Mouse (Mus musculus) embryo, embryonic 11.5 days (tissue): ENCODE results near the gene Sprr3.
"Not testable (repeated sequence)": the region's sequence is repeated elsewhere in the genome, so short reads cannot be mapped to it uniquely, and the experiment has no call there.

Experiments used
- DNase-seq: peaks from one replicate; pipeline ENCODE4 v3.0.0-alpha.2; 2012; ENCODE audit warnings: low read depth, low spot score

Sprr3 gene

DNA sequence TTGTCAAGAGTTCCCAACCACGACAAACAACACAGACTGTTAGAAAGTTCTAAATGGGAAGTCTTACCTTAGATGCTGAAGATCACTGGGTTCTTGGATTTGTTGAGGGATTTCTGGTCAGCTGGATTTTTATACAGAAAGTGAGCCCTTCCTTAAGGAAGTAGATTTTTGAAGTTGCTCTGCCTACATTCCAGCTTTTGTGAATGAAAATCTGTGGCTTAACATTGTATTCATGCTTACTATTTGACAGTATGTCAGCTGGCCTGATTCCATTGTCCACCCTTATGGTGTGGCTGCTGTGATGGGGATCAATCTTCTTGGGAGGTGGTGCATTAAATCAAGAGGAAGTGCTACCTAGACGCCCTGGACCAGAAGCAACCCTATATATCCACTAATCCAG lies at the start of gene Sprr3:
TSS of gene Sprr3 (minus strand) at position 101 of the 400 bp plus-strand sequence.
- DNase-seq, result no peak

DNA sequence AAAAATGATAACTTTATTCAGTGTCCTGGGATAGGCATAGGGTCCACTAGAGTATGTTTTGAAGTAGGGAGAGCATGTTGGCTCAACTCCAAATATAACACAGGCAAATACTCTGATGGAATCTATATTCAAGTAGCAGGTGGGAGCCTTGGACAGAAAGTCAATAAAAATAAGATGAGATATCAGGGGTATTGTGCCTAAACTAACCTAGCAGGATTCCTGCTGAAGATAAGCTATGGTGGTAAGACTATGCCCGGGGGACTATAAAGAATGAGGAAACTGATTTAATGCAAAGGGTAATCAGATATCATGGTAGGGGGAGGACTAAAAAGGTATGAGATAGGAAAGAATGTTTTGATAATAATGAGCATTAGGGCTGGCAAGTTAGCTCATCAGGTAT lies 49.7 kb upstream of the Sprr3 start:
- DNase-seq, result no peak

DNA sequence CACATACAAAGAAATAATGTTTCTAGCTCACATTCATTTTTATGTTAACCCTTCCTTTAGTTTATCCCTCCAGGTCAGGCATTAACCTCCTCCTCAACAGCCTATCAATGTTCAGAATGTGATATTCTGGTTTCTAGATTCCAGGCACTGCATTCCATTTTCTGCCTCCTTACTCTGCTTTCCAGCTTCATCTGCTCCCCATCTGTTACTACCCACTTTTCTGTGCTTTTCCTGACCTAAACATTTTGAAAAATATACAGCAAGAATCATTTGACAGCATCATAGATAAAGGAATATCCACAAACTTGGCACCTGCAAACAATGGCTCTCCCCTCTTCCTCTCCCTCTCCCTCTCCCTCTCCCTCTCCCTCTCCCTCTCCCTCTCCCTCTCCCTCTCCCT lies 45.0 kb upstream of the Sprr3 start:
- DNase-seq, result no peak

DNA sequence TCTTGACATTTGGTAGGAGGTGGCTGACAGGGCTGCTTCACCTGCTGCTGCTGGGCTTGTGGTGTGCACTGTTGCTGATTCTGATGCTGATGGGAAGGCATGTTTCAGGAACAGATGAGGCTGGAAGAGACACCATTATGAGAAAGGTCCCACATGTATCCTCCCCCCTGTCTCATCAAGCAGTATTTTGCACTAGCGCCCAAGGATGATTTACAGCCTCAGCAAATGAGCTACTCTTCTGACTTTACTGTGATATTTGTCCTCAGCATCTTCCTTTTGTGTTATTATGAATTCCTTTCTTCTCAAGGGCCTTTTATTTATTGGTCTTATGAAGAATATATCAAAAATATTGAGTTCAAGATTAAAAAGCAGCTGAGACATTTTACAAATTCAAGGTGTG lies 41.9 kb upstream of the Sprr3 start, which contains the start of gene Sprr4:
TSS of gene Sprr4 (minus strand) at position 101 of the 400 bp plus-strand sequence.
- DNase-seq, result no peak

DNA sequence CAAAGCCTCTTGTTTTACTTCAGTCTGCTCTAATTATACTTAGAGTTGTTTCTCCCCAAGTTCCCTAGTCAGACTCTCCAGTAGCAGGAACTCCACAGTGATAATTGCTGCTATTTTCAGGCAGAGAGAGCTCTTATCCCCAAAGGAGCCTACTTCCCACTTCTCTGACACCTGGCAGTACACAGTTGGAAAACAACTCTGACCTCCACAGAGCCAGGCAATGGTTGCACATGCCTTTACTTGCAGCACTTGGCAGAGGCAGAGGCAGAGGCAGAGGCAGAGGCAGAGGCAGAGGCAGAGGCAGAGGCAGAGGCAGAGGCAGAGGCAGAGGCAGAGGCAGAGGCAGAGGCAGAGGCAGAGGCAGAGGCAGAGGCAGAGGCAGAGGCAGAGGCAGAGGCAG lies 31.7 kb upstream of the Sprr3 start:
- DNase-seq, result not testable (repeated sequence)

DNA sequence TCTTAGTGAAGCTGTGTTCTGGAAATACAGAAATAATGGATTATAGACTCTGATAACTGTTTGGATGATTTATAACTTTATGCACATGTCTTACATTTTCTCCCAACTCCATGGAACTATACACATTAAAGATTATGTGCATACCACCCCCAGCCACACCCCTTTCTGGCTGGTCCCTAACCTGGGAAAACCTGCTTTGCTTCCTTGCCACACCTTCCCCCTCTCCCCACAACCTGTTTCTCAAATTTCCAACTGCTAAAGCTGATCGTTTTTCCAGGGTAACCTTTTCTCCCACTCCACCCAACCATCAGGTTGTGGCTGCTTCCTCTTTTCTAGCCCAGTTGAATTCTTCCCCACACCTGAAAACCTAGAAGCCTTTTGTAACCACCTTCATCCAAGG lies 27.8 kb upstream of the Sprr3 start:
- no peak for DNase-seq

DNA sequence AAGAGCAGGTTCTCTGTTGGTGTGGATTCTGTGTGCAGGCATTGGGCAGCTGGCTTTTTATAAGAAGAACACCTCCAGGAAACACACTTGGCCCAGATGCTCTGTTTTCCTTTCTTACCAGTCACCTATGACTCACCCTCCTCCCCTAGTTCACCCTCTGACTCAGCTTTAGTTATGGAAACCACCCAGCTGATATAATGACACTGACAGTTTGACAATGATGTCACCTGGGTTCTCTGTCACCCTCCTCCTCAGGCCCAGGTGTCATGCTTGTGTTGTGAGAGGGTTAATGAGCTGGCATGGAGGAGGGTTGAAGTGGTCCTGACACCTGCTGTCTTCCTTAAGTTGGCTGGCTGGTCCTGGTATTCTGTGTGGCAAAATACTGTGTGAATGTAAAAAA lies 27.3 kb upstream of the Sprr3 start, which contains the start of gene Sprr1a:
TSS of gene Sprr1a (minus strand) at position 33 of the 400 bp plus-strand sequence.
- no peak for DNase-seq

DNA sequence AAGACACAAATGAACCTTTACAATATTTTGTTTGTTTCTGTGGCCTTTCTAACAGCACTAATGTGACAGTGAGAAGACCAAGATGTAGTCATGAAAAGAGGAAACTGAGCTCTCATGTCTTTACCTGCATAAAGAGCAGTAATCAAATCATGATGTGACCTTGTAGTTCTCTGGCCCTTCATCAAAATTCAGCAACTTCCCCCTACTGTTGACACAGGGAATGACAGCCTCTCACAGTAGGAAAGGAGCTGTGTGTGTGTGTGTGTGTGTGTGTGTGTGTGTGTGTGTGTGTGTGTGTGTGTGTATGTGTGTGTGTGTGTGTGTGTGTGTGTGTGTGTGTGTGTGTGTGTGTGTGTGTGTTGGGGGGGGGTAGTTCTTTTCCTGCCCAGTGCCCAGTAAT lies 22.7 kb upstream of the Sprr3 start:
- peak; percentile 1 for DNase-seq

DNA sequence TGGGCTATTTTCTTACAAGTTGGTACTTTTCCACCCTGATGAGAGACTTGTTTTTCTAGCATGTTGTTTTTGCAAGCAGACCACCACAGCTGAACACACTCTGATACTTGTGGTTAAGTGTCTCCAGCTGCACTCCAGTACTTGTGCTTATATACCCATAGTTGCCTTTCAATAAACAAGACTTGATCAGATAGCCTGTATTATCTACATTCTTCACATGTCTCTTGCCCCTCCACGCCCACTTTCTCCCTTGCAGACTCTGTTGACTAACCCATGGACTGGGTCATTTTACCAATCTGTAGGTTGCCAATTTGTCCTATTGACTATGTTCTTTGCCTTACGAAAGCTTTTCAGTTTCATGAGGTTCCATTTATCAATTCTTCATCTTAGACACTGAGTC lies 11.6 kb upstream of the Sprr3 start:
- DNase-seq, result no peak

DNA sequence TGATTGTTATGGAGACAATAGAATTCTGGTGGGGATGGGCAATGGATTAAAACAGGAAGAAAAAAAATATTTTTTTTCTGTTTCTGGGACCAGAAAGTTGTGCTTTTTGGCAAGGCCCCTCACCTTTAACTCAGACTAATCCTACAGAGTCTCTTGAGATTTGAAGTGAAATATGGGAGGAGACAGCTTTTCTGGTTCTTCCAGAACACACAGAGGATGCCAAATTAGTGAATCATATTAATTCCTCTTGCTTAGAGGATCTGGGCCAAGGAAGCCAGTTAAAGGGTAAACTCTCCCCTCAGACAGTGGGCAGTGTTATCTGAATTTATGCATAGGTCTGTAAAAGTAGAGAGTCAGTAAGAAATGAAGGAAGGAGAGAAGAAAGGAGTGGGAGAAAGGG lies 8.9 kb upstream of the Sprr3 start:
- no peak for DNase-seq

DNA sequence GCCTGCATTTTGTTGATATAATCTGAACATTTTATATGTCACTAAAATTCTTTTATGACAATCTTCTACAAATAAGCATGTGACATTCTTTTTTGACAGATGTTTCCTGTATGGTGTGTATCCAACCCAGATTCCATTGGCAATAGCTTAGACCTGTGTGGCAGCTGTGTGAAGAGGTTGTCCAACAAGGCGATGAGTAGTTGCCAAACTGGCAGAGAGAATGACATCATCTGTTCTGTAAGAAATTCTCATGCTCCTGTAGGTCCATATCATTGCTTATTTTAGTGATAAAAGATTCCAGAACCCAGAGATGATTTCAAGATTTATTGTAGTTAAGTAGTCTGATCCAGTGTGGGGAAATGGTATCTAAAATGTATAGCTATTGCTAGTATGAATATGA lies 8.1 kb upstream of the Sprr3 start:
- no peak for DNase-seq

DNA sequence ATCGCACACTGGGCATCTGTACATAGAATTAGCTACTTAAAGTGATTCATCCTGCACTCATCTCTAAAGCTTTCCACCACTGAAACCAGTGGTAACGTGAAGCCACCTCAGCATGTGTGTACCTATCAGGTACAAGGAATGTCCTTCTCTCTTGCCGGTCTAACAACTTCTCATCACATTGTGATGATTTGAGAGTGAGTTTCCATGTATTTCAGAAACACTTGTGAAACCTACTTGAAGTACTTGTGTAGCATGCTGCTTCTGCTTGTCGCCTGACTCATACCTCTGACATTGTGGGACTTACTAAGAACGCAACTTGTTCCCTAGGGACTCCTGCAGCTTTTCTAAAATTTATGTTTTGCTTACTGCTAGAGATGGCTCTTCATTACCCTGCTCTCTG lies 3.4 kb downstream of the Sprr3 start:
- no peak for DNase-seq

DNA sequence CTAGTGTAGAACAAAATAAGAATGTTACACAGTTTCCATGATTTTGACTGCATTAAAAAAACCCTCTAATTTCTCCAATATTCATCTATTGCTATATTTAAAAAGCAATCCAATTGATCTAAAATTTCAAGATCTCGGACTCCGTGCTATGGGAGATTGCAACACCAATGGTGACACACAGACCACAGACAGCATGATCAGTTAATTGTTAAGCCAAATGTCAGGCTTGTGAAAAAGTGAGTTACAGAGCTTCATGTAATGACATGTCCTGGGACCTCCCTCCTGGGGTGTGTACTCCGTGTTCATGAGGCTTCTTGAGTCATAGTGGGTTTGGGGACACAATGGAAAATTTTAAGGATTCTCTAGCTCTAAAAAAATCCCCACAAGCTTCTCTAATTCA lies 18.3 kb downstream of the Sprr3 start:
- no peak for DNase-seq

DNA sequence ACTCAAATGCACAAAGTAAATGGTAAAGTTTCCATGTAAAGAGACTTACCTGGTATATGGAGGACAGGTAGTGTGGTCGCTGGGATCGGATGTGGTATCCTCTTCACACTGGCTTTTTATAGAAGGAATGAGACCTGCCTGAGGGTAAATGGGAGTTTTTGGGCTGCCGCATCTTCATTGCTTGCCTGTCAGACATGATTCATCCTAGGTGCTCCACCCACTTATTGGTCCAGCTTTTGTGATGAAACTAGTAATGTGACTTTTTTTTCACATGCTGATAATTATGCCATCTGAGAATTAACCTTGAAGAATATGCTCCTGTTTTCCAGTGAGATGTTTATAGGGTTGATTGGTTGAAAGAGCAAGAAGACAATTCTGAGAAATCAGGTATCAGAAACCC lies 19.8 kb downstream of the Sprr3 start, which contains the start of gene Sprr1b:
TSS of gene Sprr1b (minus strand) at position 101 of the 400 bp plus-strand sequence.
- no peak for DNase-seq

DNA sequence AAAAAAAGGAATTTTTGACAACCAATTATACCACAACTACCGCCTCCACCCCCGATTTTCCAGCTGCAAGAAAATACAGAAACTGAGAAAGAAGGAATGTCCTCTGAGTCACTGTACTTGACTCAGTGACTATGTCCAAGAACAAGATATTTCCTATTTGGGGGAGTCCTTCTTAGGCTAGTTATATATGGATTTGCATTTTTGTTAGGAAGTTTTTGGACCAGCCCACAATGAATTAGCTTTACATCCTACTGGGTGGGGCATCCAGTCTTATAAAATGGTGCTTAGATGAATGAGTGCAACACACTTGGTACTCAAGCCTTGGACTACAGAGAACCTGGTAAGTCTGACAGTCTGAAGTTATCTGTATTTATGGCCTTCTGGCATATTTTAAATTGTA lies 26.2 kb downstream of the Sprr3 start, which contains the start of gene Sprr2k:
TSS of gene Sprr2k (plus strand) at position 301 of the 400 bp plus-strand sequence.
- DNase-seq, result no peak

DNA sequence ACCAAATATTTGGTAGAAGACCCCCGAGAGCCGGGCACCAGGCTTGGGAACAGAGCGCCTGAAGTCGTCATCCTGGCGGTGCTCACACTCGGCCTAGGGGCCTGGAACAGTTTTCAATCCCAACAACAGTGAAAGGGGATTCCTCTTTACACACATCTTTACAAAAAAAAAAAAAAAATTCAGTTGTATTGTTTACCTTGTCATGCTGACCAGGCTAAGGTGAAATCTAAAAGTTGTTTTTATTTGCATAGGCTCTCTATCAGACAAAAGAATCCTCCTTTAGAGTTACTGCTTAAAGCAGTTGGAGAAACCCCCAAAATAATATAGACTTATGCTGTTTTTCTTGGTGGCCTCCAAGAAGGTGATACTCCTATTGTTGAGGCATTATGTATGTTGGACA lies 29.2 kb downstream of the Sprr3 start, which contains the start of gene Gm9774:
TSS of gene Gm9774 (minus strand) at position 101 of the 400 bp plus-strand sequence.
- no peak for DNase-seq

DNA sequence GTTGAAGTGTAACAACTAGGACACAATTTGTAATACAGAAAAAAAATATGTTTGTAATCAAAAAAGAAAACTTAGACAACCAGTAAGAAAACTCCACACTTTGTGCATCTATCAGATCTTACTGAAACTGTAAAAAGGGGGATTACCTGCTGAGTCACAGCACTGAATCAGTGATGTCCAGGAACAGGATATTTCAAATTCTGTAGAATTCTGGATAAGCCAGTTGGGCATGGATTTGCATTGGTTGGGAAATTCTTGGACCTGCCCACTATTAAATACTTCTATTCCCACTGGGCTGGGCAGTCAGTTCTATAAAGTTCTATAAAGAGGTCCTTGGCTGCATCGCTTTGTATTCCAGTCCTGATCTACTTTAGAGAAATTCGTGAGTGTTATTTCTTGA lies 40.7 kb downstream of the Sprr3 start, which contains the start of gene Sprr2j-ps:
TSS of gene Sprr2j-ps (plus strand) at position 301 of the 400 bp plus-strand sequence.
- DNase-seq, result no peak

DNA sequence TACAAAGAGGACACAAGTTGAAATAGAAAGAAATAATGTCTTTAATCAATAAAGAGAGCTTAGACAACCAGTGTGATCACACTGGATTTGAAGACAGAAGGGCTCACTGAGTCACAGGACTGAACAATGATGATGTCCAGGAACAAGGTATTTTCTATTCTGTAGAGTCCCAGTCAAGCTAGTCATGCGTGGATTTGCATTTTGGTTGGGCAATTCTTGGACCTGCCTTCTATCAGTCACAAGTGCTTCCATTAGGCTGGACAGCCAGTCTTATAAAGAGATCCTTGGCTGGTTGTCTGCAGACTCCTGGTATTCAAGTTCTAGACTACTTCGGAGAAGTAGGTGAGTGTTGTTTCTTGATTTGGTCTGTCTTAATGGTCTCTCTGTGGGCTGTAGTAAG lies 50.8 kb downstream of the Sprr3 start, which contains the start of gene Sprr2i:
TSS of gene Sprr2i (plus strand) at position 301 of the 400 bp plus-strand sequence.
- no peak for DNase-seq
